Mouse (Mus musculus) MEL (cell line): ENCODE results near the gene Rnf5.

Experiments
- BHLHE40 ChIP-seq: IDR thresholded peaks from 2 replicates; pipeline ENCODE4 v1.6.1; 2012; ENCODE audit warnings: low read depth, mild to moderate bottlenecking, inconsistent platforms, low read length, improper control_type of control experiment, borderline replicate concordance
- CTCF ChIP-seq, 3 experiments: IDR thresholded peaks in 2 of 3; conservative IDR thresholded peaks in 1 of 3; 2 replicates each; pipeline ENCODE4 v1.5.1; 2011 to 2012; ENCODE audit warnings: low read length in 3 of 3, low read depth in 2 of 3, mild to moderate bottlenecking in 2 of 3, improper control_type of control experiment in 1 of 3, inconsistent platforms in 1 of 3, mixed read lengths in 1 of 3, moderate library complexity in 1 of 3; ENCODE audit not compliant: control insufficient read depth in 1 of 3, insufficient read depth in 1 of 3, poor library complexity in 1 of 3, severe bottlenecking in 1 of 3
- E2F4 ChIP-seq: IDR thresholded peaks from 2 replicates; pipeline ENCODE4 v1.6.1; 2011; ENCODE audit warnings: low read depth, low read length, improper control_type of control experiment, borderline replicate concordance
- GABPA ChIP-seq: IDR thresholded peaks from 2 replicates; pipeline ENCODE4 v1.6.1; 2012; ENCODE audit warnings: low read depth, mild to moderate bottlenecking, inconsistent platforms, low read length, improper control_type of control experiment, moderate library complexity
- GATA1 ChIP-seq: IDR thresholded peaks from 2 replicates; pipeline ENCODE4 v1.6.1; 2011; ENCODE audit warnings: low read depth, low read length, improper control_type of control experiment
- JUND ChIP-seq: IDR thresholded peaks from 2 replicates; pipeline ENCODE4 v1.6.1; 2011; ENCODE audit warnings: low read depth, mild to moderate bottlenecking, improper control_type of control experiment, low read length
- MAZ ChIP-seq: IDR thresholded peaks from 2 replicates; pipeline ENCODE4 v1.6.1; 2012; ENCODE audit warnings: low read depth, mild to moderate bottlenecking, inconsistent platforms, low read length, improper control_type of control experiment
- MYB ChIP-seq: IDR thresholded peaks from 2 replicates; pipeline ENCODE4 v1.6.1; 2011; ENCODE audit warnings: mild to moderate bottlenecking, low read depth, low read length, improper control_type of control experiment
- MYC ChIP-seq: IDR thresholded peaks from 2 replicates; pipeline ENCODE4 v1.6.1; 2011; ENCODE audit warnings: low read depth, mild to moderate bottlenecking, low read length, improper control_type of control experiment, moderate library complexity
- POLR2A ChIP-seq, 2 experiments: IDR thresholded peaks; 2 replicates each; pipeline ENCODE4 v1.6.1; 2011 to 2012; ENCODE audit warnings: low read length in 2 of 2, mild to moderate bottlenecking in 2 of 2, control low read depth in 1 of 2, improper control_type of control experiment in 1 of 2, low read depth in 1 of 2, moderate library complexity in 1 of 2; ENCODE audit not compliant: control insufficient read depth in 1 of 2, insufficient read depth in 1 of 2, poor library complexity in 1 of 2
- SIN3A ChIP-seq: IDR thresholded peaks from 2 replicates; pipeline ENCODE4 v1.6.1; 2012; ENCODE audit warnings: low read length, improper control_type of control experiment, inconsistent platforms
- USF1 ChIP-seq: IDR thresholded peaks from 2 replicates; pipeline ENCODE4 v1.6.1; 2014; ENCODE audit warnings: low read depth, mild to moderate bottlenecking, inconsistent platforms, low read length, improper control_type of control experiment, moderate library complexity
- ZC3H11A ChIP-seq: IDR thresholded peaks from 2 replicates; pipeline ENCODE4 v1.6.1; 2012; ENCODE audit warnings: low read depth, mild to moderate bottlenecking, inconsistent platforms, low read length, improper control_type of control experiment
- ZMIZ1 ChIP-seq: IDR thresholded peaks from 2 replicates; pipeline ENCODE4 v1.6.1; 2012; ENCODE audit warnings: low read depth, mild to moderate bottlenecking, inconsistent platforms, low read length, improper control_type of control experiment, moderate library complexity

DNA sequence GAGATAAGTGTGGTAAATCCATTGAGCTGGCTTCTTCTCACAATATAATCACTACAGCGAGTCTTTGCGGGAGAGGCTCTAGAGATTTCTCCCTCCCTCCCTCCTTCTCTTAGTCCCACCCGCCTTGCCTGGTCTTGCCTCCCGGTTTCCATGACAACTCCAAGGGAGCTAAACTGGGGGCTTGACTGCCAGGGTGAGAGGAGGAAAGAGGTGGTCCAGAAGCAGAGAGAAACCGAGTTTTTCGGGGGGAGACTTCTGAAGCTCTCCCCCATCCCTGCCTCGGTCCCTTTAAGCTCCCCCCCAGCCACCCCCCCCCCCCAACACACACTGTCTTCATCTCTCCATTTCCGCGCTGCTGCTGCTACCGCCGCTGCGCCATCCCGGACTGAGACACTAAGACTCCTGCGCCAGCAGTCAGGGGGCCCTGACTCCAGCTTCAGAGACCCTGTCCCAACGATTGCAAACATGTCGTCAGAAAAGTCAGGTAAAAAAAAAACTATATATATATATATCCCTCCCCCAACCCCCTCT, 25.8 kb upstream of the Rnf5 start, which contains the start of gene Prrt1:
- TF ChIP-seq USF1 (no peak), E2F4 (no peak), CTCF (IDR thresholded peaks at IDR 0.05 in 2 of 3, conservative IDR thresholded peaks at IDR 0.05 in 1 of 3; ENCODE audit: control insufficient read depth in 1 of 3, insufficient read depth in 1 of 3, low read depth in 2 of 3, low read length in 3 of 3, poor library complexity in 1 of 3, severe bottlenecking in 1 of 3) (no peak), GABPA (no peak), GATA1 (no peak), MYB (no peak), POLR2A (IDR thresholded peaks at IDR 0.05; ENCODE audit: control insufficient read depth in 1 of 2, insufficient read depth in 1 of 2, low read depth in 1 of 2, low read length in 2 of 2, poor library complexity in 1 of 2) (no peak), ZMIZ1 (no peak), JUND (no peak), BHLHE40 (no peak), SIN3A (no peak), ZC3H11A (no peak), MYC (no peak), MAZ (no peak)
